Comparison of ENCODE assay signal across 25 mouse cellular contexts in the genomic region with DNA sequence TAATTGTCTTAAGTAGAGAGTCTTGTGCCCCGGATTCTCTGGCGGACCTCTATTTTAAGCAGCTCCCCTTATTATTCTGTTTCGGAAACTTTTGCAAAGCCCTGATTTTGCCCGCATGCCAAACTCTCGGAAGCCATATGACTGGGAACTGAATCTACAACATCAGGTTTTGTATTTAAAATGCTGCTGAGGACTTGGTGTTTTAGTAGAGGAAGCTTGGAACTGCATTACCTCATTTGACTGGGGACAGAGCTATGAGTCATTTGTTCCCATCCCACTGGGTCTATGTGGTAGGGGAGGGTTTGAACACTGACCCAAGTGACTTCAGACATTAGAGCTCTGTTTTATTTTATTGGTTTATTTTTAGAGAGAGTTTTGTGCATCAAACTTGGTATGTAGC. TPM values are rescaled to one million over a fixed set of nuclear protein-coding genes. Genes with fewer than 3 reads are reported as not detected.
DNase-seq lines count a peak whose midpoint lies in the region; ATAC-seq and TF ChIP-seq lines count a peak whose summit lies in the region.
"Had no signal": no experiment of that assay in that cellular context is flagged by ENCODE, and none has a peak within 500 bp of the region (broad histone marks: within the 10 kb centered on the region; RNA-seq: fewer than 3 reads in every experiment).

No protein-coding gene starts in this region.

- 48% methylated on average over 5 of the region's 5 CpGs for WGBS in heart, adult 2 months
- WGBS in limb, embryonic 15.5 days: 62% methylated on average over 5 of the region's 5 CpGs
- WGBS in midbrain, embryonic 16.5 days: 87% methylated on average over 5 of the region's 5 CpGs

- H3K27me3 ChIP-seq in heart, adult 2 months (ENCODE audit: control insufficient read depth, insufficient read depth, low read length): no peaks in the 10 kb centered on the region
- no peaks in the 10 kb centered on the region for H3K27me3 ChIP-seq in limb, embryonic 15.5 days
- no peaks in the 10 kb centered on the region for H3K27me3 ChIP-seq in midbrain, embryonic 16.5 days (ENCODE audit: control insufficient read depth, insufficient read depth, low read depth, low read length)
- H3K27me3 ChIP-seq: embryonic facial prominence, embryonic 13.5 days; intestine, embryonic 15.5 days; kidney, embryonic 15.5 days; liver, embryonic 15.5 days had no signal

- no peaks in the 10 kb centered on the region for H3K9me3 ChIP-seq in limb, embryonic 15.5 days
- H3K9me3 ChIP-seq in midbrain, embryonic 16.5 days (replicated peaks; ENCODE audit: control insufficient read depth, low read length, poor library complexity, severe bottlenecking): no peaks in the 10 kb centered on the region
- H3K9me3 ChIP-seq: embryonic facial prominence, embryonic 13.5 days; forebrain, embryonic 10.5 days; intestine, embryonic 15.5 days; kidney, embryonic 15.5 days; liver, embryonic 15.5 days had no signal

- H3K27ac ChIP-seq in heart, adult 2 months: no peak overlapping the region
- H3K27ac ChIP-seq in left cerebral cortex, adult 2 months: no peak overlapping the region
- H3K27ac ChIP-seq in limb, embryonic 15.5 days: 0 out of 2 replicates have a peak overlapping the region, but pooled peaks have one; percentile 43
- H3K27ac ChIP-seq in midbrain, embryonic 16.5 days (ENCODE audit: low read length): no peak overlapping the region
- H3K27ac ChIP-seq: embryonic facial prominence, embryonic 13.5 days; forebrain, embryonic 10.5 days; hindbrain, embryonic 14.5 days; intestine, embryonic 15.5 days; kidney, embryonic 15.5 days; liver, embryonic 15.5 days had no signal

- no peak for TF ChIP-seq POLR2A in heart, adult 2 months (IDR thresholded peaks at IDR 0.05; ENCODE audit: insufficient read depth, low read depth, low read length)

- no peak overlapping the region for H3K9ac ChIP-seq in heart, adult 2 months (ENCODE audit: low read depth, low read length)
- H3K9ac ChIP-seq in limb, embryonic 15.5 days: no peak overlapping the region
- H3K9ac ChIP-seq in midbrain, embryonic 16.5 days (ENCODE audit: low read depth, low read length): no peak overlapping the region
- H3K9ac ChIP-seq: embryonic facial prominence, embryonic 13.5 days; hindbrain, embryonic 14.5 days; intestine, embryonic 15.5 days; kidney, embryonic 15.5 days; liver, embryonic 15.5 days had no signal

- no peak for ATAC-seq in limb, embryonic 15.5 days (ENCODE audit: insufficient number of reproducible peaks, low FRiP score, low TSS enrichment, low read depth)
- ATAC-seq in midbrain, embryonic 16.5 days: no peak
- ATAC-seq: intestine, embryonic 15.5 days had no signal

- no peaks in the 10 kb centered on the region for H3K79me2 ChIP-seq in heart, adult 2 months (replicated peaks; ENCODE audit: control insufficient read depth, insufficient read depth, low read length)

- no peak overlapping the region for H3K4me2 ChIP-seq in limb, embryonic 15.5 days
- no peak overlapping the region for H3K4me2 ChIP-seq in midbrain, embryonic 16.5 days (ENCODE audit: low read length)
- H3K4me2 ChIP-seq: embryonic facial prominence, embryonic 13.5 days; hindbrain, embryonic 14.5 days; intestine, embryonic 15.5 days; kidney, embryonic 15.5 days; liver, embryonic 15.5 days had no signal

- H3K36me3 ChIP-seq in heart, adult 2 months (ENCODE audit: control insufficient read depth, insufficient read depth, low read length): no peaks in the 10 kb centered on the region; the same call in 1 of the 2 replicates
- no peaks in the 10 kb centered on the region for H3K36me3 ChIP-seq in limb, embryonic 15.5 days
- H3K36me3 ChIP-seq in midbrain, embryonic 16.5 days (ENCODE audit: control insufficient read depth, insufficient read depth, low read length): no peaks in the 10 kb centered on the region
- H3K36me3 ChIP-seq: embryonic facial prominence, embryonic 13.5 days; forebrain, embryonic 10.5 days; intestine, embryonic 15.5 days; kidney, embryonic 15.5 days; liver, embryonic 15.5 days had no signal

- no peaks in the 10 kb centered on the region for H3K4me1 ChIP-seq in heart, adult 2 months (ENCODE audit: control insufficient read depth, insufficient read depth, low read length)
- no peaks in the 10 kb centered on the region for H3K4me1 ChIP-seq in limb, embryonic 15.5 days
- H3K4me1 ChIP-seq in midbrain, embryonic 16.5 days (ENCODE audit: control insufficient read depth, insufficient read depth, low read length): no peaks in the 10 kb centered on the region
- H3K4me1 ChIP-seq: forebrain, embryonic 10.5 days; intestine, embryonic 15.5 days; liver, embryonic 15.5 days had no signal

- intact Hi-C loops in heart, adult 2 months (cut with DNase I): no loop called here
- intact Hi-C loops in left cerebral cortex, adult 2 months (cut with DNase I): no loop called here

- no peak for TF ChIP-seq CTCF in heart, adult 2 months (IDR thresholded peaks at IDR 0.05)
- no peak for TF ChIP-seq CTCF in left cerebral cortex, adult 2 months (IDR thresholded peaks at IDR 0.05)

- H3K4me3 ChIP-seq in heart, adult 2 months: no peak overlapping the region
- H3K4me3 ChIP-seq in left cerebral cortex, adult 2 months: no peak overlapping the region
- no peak overlapping the region for H3K4me3 ChIP-seq in limb, embryonic 15.5 days
- H3K4me3 ChIP-seq in midbrain, embryonic 16.5 days (ENCODE audit: low read depth, low read length): no peak overlapping the region
- H3K4me3 ChIP-seq: embryonic facial prominence, embryonic 13.5 days; forebrain, embryonic 10.5 days; intestine, embryonic 15.5 days; kidney, embryonic 15.5 days; liver, embryonic 15.5 days had no signal

- TF ChIP-seq EP300 in heart, adult 2 months (IDR thresholded peaks at IDR 0.05; ENCODE audit: insufficient read depth, low read depth, low read length): no peak

- DNase-seq in heart, adult 18-20 months: peak; percentile 9 to 17
- DNase-seq in heart, adult 2 months: no peak
- peak; percentile 28 for DNase-seq in left cerebral cortex, adult 11 months (ENCODE audit: low spot score)
- DNase-seq in left cerebral cortex, adult 2 months (ENCODE audit: extremely low spot score in 1 of 2, low spot score in 2 of 2): no peak
- peak; percentile 29 for DNase-seq in 416B (ENCODE audit: low read depth)
- DNase-seq: adrenal gland, postnatal 25 days; cerebellum, adult 8-10 months; gastrocnemius, postnatal 36 days; thymus, postnatal 25 days had no signal

RNA-seq across cellular contexts. Expression of a gene that starts 38.2 kb away (rescaled TPM):
- total RNA-seq in heart, adult 18-20 months (2021): not detected
- total RNA-seq in heart, adult 2 months (2021): not detected
- not detected in 2 replicates for polyA plus RNA-seq in heart, adult 2 months (2012; rRNA removed)
- total RNA-seq in left cerebral cortex, adult 2 months (2021): not detected
- not detected in 2 replicates for polyA plus RNA-seq in limb, embryonic 15.5 days (2015; fragmentation: Nextera tagmentation; extraction: Ambion mirVana)
- polyA plus RNA-seq in midbrain, embryonic 16.5 days (2015; fragmentation: Nextera tagmentation; extraction: Ambion mirVana): not detected in 2 replicates
- total RNA-seq: adrenal gland, postnatal 25 days; gastrocnemius, postnatal 36 days; layer of hippocampus, adult 18-20 months; left cerebral cortex, postnatal 36 days had no signal
- polyA plus RNA-seq: C2C12; cortical plate, adult 2 months; embryonic facial prominence, embryonic 13.5 days; forebrain, embryonic 10.5 days; frontal cortex, adult 2 months; heart, postnatal 0 days; hindbrain, embryonic 14.5 days; intestine, embryonic 15.5 days; kidney, embryonic 15.5 days; liver, embryonic 15.5 days; neural tube, embryonic 11.5 days; testis, adult 2 months had no signal

Comparison
In these comparisons a context has a peak if more than half of its experiments do, and no peak if none do; other contexts are left out.
1. DNase-seq: peak in heart, adult 18-20 months (2 of 2), left cerebral cortex, adult 11 months (single experiment) and 416B (single experiment); none in heart, adult 2 months (0 of 2) and left cerebral cortex, adult 2 months (0 of 2).